Comparison of ENCODE assay signal across 31 mouse cellular contexts in the genomic region with DNA sequence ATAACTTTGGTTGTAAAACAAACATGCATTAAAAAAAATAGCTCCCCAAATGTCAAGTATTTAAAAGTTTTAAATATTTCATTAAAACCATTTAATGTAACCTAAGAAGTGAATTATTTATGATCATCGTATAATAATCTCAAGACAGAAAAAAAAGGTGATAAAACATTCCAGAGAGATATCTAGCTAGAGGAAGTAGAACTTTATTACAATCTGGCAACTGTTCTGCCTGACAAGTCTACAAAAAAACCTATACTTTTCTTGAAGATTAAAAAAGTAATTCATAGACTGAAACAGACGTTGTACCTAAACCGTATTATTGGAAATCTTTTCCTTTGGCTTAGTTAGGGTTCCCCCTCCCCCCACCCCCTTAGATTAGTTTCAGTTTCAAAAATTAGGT. TPM values are rescaled to one million over a fixed set of nuclear protein-coding genes. Genes with fewer than 3 reads are reported as not detected.
"Had no signal": no experiment of that assay in that cellular context is flagged by ENCODE, and none has a peak within 500 bp of the region (broad histone marks: within the 10 kb centered on the region; RNA-seq: fewer than 3 reads in every experiment).

No protein-coding gene starts in this region.

- H3K9me3 ChIP-seq: limb, embryonic 10.5 days; limb, embryonic 12.5 days; limb, embryonic 13.5 days; limb, embryonic 15.5 days; liver, embryonic 12.5 days; liver, embryonic 13.5 days; liver, embryonic 15.5 days; lung, embryonic 15.5 days; megakaryocyte, embryonic 14.5 days; midbrain, embryonic 10.5 days; midbrain, embryonic 12.5 days; midbrain, embryonic 13.5 days; midbrain, embryonic 15.5 days had no signal

- H3K27me3 ChIP-seq: limb, embryonic 12.5 days; limb, embryonic 13.5 days; limb, embryonic 15.5 days; liver, embryonic 12.5 days; liver, embryonic 13.5 days; liver, embryonic 15.5 days; lung, embryonic 15.5 days; megakaryocyte, embryonic 14.5 days; midbrain, embryonic 12.5 days; midbrain, embryonic 13.5 days; midbrain, embryonic 15.5 days had no signal

- H3K27ac ChIP-seq: limb, embryonic 10.5 days; limb, embryonic 12.5 days; limb, embryonic 13.5 days; limb, embryonic 15.5 days; liver, embryonic 12.5 days; liver, embryonic 13.5 days; liver, embryonic 14.5 days; liver, embryonic 15.5 days; lung, embryonic 15.5 days; macrophage; midbrain, embryonic 10.5 days had no signal

- H3K4me2 ChIP-seq: limb, embryonic 12.5 days; limb, embryonic 13.5 days; limb, embryonic 15.5 days; liver, embryonic 11.5 days; liver, embryonic 12.5 days; liver, embryonic 13.5 days; liver, embryonic 15.5 days; lung, embryonic 14.5 days; lung, embryonic 15.5 days; midbrain, embryonic 11.5 days; midbrain, embryonic 12.5 days; midbrain, embryonic 13.5 days; midbrain, embryonic 15.5 days had no signal

- DNase-seq: left cerebral cortex, postnatal 4 days; liver; liver, embryonic 13.5 days; liver, postnatal 0 days; lung, adult 18-20 months; lung, adult 2 months; lung, embryonic 14.5 days; lung, postnatal 10 days; lung, postnatal 14 days; lung, postnatal 36 days; lung, postnatal 4 days; midbrain, embryonic 14.5 days had no signal

- H3K9ac ChIP-seq: limb, embryonic 12.5 days; limb, embryonic 13.5 days; limb, embryonic 15.5 days; liver, embryonic 12.5 days; liver, embryonic 13.5 days; liver, embryonic 14.5 days; liver, embryonic 15.5 days; liver, postnatal 0 days; lung, embryonic 14.5 days; lung, embryonic 15.5 days; midbrain, embryonic 12.5 days; midbrain, embryonic 13.5 days; midbrain, embryonic 15.5 days had no signal

- ATAC-seq: liver, embryonic 12.5 days; liver, postnatal 0 days; lung, postnatal 0 days; midbrain, embryonic 13.5 days; midbrain, embryonic 15.5 days had no signal

- H3K4me3 ChIP-seq: limb, embryonic 10.5 days; limb, embryonic 12.5 days; limb, embryonic 13.5 days; limb, embryonic 15.5 days; liver, embryonic 12.5 days; liver, embryonic 13.5 days; liver, embryonic 15.5 days; lung, embryonic 15.5 days; megakaryocyte, embryonic 14.5 days; midbrain, embryonic 10.5 days; midbrain, embryonic 12.5 days; midbrain, embryonic 13.5 days; midbrain, embryonic 15.5 days; myocyte had no signal

- H3K36me3 ChIP-seq: limb, embryonic 12.5 days; limb, embryonic 13.5 days; limb, embryonic 15.5 days; liver, embryonic 12.5 days; liver, embryonic 13.5 days; liver, embryonic 15.5 days; lung, embryonic 15.5 days; midbrain, embryonic 12.5 days; midbrain, embryonic 13.5 days; midbrain, embryonic 15.5 days had no signal

RNA-seq across cellular contexts. Expression of a gene that starts 50.8 kb away (rescaled TPM):
- total RNA-seq: monocyte, adult 5-6 weeks had no signal
